Mouse (Mus musculus): Measurements from ENCODE around the gene Zdhhc5.

Zdhhc5 gene

DNA sequence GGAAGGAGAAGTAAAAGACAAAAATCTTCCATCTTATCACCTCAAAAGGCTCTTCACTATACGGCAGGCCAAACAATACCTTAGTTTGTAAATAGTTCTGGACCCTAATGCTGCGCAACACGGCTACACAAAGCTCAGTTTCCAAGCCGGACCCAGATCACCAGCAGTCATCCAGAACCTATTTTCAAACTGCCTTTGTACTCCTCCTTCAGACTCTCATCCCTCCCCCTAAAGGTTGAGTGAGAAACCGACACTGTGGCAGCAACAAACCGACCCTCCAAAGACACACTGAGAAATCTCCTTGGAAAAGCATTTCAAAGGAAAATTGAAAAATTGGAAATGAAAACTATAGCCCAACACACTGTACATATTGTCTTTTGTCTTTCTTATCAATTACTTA lies 66.6 kb downstream of the Zdhhc5 start:
- in situ Hi-C loops (cut with MseI, MboI): no loop called here

DNA sequence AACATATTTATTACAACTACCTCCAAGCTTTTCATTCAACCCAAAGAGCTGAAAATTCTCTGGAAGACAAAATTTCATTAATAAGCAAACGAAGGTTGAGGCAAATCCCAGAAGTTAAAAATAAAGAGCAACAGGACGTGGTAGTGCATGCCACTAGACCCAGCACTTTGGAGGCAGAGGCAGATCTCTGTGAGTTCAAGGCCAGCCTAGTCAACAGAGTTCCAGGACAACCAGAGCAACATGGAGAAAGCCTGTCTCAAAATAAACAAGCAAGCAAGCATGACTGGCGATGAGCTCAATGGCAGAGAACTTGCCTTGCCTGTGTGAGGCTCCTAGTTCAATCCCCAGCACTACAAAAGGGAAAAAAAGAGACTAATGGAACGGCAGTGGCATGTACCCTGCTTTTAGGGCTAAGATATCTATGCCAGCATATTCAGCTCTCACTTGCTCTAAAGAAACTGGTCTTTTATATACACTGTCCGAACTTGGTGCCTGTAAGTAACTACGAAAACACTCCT lies 67.9 kb downstream of the Zdhhc5 start:
- in situ Hi-C loops (cut with MseI, MboI): no loop called here

GRCm38 (mm10) chr2:84646138-84646537 lies 68.8 kb downstream of the Zdhhc5 start:
- in situ Hi-C loops (cut with MseI, MboI): no loop called here

DNA sequence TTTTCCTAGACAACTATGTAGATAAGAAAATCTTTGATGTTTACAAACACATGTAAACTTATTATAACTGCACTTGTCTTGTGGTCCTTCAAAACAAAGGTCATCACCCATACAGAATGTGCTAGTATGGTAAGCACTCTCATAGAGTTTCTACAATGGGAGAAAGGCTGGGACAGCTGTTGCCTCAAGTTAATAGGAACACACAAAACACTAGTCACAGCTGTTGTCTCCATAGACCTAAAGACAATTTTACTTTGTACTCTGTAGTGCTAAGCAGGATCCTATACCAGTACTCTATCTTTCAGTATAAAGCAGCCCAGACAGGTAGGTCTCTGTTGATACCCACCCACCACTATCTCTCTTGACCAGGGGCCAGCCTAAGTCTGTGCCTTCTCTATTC lies 74.1 kb downstream of the Zdhhc5 start:
- in situ Hi-C loops (cut with MseI, MboI): no loop called here

- in situ Hi-C loops (cut with MseI, MboI): no loop called here
Measured at GRCm38 (mm10) chr2:84638428-84639220, 76.4 kb downstream of the Zdhhc5 start.
